Mouse (Mus musculus): ENCODE data around the gene Camsap2.
A peak's percentile ranks its signal among the peaks of the same experiment; 100 is the strongest.

Camsap2 gene

GRCm38 (mm10) chr1:136258495-136258894 is 87.4 kb downstream of the Camsap2 start:
- DNase-seq (ENCODE audit: low spot score) = no peak

GRCm38 (mm10) chr1:136255657-136256056 is 90.2 kb downstream of the Camsap2 start:
- no peak for DNase-seq (ENCODE audit: low spot score)

GRCm38 (mm10) chr1:136255174-136255573 is 90.7 kb downstream of the Camsap2 start:
- no peak for DNase-seq (ENCODE audit: low spot score)

- DNase-seq (ENCODE audit: low spot score) = no peak
Observed at GRCm38 (mm10) chr1:136254503-136255065, 91.3 kb downstream of the Camsap2 start.

- no peak for DNase-seq (ENCODE audit: low spot score)
Observed at GRCm38 (mm10) chr1:136253472-136253871, 92.4 kb downstream of the Camsap2 start.

- no peak for DNase-seq (ENCODE audit: low spot score)
Observed at GRCm38 (mm10) chr1:136249662-136250061, 96.2 kb downstream of the Camsap2 start.

- DNase-seq (ENCODE audit: low spot score) = peak; percentile 71
Observed at GRCm38 (mm10) chr1:136247393-136247792, 98.5 kb downstream of the Camsap2 start.

GRCm38 (mm10) chr1:136244469-136244868 is 101.4 kb downstream of the Camsap2 start:
- no peak for DNase-seq (ENCODE audit: low spot score)

GRCm38 (mm10) chr1:136241801-136242200 is 104.1 kb downstream of the Camsap2 start:
- DNase-seq (ENCODE audit: low spot score) = no peak

- DNase-seq (ENCODE audit: low spot score) = no peak
Observed at GRCm38 (mm10) chr1:136238495-136238894, 107.4 kb downstream of the Camsap2 start.

- DNase-seq (ENCODE audit: low spot score) = no peak
Observed at GRCm38 (mm10) chr1:136234595-136235092, 111.3 kb downstream of the Camsap2 start.

- peak; percentile 51 for DNase-seq (ENCODE audit: low spot score)
Observed at GRCm38 (mm10) chr1:136233892-136234594, 111.9 kb downstream of the Camsap2 start, which contains the start of gene Inava. TSS of gene Inava (minus strand) at chr1:136234264.

- DNase-seq (ENCODE audit: low spot score) = peak; percentile 13
Observed at GRCm38 (mm10) chr1:136232986-136233790, 112.7 kb downstream of the Camsap2 start.

- DNase-seq (ENCODE audit: low spot score) = peak; percentile 26
Observed at GRCm38 (mm10) chr1:136232285-136232926, 113.5 kb downstream of the Camsap2 start.

- DNase-seq (ENCODE audit: low spot score) = peak; percentile 63
Observed at GRCm38 (mm10) chr1:136231596-136231995, 114.3 kb downstream of the Camsap2 start.

GRCm38 (mm10) chr1:136230201-136230600 is 115.7 kb downstream of the Camsap2 start:
- DNase-seq (ENCODE audit: low spot score) = peak; percentile 84

- DNase-seq (ENCODE audit: low spot score) = no peak
Observed at GRCm38 (mm10) chr1:136229040-136229373, 116.9 kb downstream of the Camsap2 start.

- peak; percentile 58 for DNase-seq (ENCODE audit: low spot score)
Observed at GRCm38 (mm10) chr1:136228328-136229039, 117.4 kb downstream of the Camsap2 start.

- DNase-seq (ENCODE audit: low spot score) = peak; percentile 57
Observed at GRCm38 (mm10) chr1:136227870-136228269, 118.0 kb downstream of the Camsap2 start.

- DNase-seq (ENCODE audit: low spot score) = no peak
Observed at GRCm38 (mm10) chr1:136226626-136227025, 119.3 kb downstream of the Camsap2 start.

GRCm38 (mm10) chr1:136225846-136226245 is 120.1 kb downstream of the Camsap2 start:
- no peak for DNase-seq (ENCODE audit: low spot score)

Data from urinary bladder, postnatal 14 days (tissue).